In genomic region chr15:62784456-62785139, GRCm38 (mm10) we compare ENCODE assay signal across 26 mouse cellular contexts.
"Had no signal": no experiment of that assay in that cellular context is flagged by ENCODE, and none has a peak within 500 bp of the region (broad histone marks: within the 10 kb centered on the region; RNA-seq: fewer than 3 reads in every experiment).

No protein-coding gene starts in this region.

- H3K4me2 ChIP-seq: heart, embryonic 12.5 days; hindbrain, embryonic 12.5 days; hindbrain, embryonic 14.5 days; intestine, embryonic 15.5 days; limb, embryonic 13.5 days; limb, embryonic 15.5 days; liver, embryonic 12.5 days had no signal

- H3K27ac ChIP-seq: heart, embryonic 10.5 days; hindbrain, embryonic 10.5 days; hindbrain, embryonic 12.5 days; hindbrain, embryonic 14.5 days; intestine, embryonic 15.5 days; layer of hippocampus, adult 2 months; limb, embryonic 13.5 days; limb, embryonic 15.5 days; liver, embryonic 12.5 days; liver, embryonic 14.5 days had no signal

- H3K9ac ChIP-seq: heart, embryonic 12.5 days; hindbrain, embryonic 12.5 days; hindbrain, embryonic 14.5 days; intestine, embryonic 15.5 days; limb, embryonic 13.5 days; limb, embryonic 15.5 days; liver, embryonic 12.5 days; liver, embryonic 14.5 days had no signal

- ATAC-seq: hindbrain, embryonic 16.5 days; inflammation-experienced regulatory T-cells, adult 6 months; intestine, embryonic 15.5 days; intestine, postnatal 0 days; liver, embryonic 12.5 days had no signal

- H3K27me3 ChIP-seq: heart, embryonic 12.5 days; hindbrain, embryonic 12.5 days; intestine, embryonic 15.5 days; limb, embryonic 13.5 days; limb, embryonic 15.5 days; liver, embryonic 12.5 days had no signal

- H3K4me1 ChIP-seq: heart, embryonic 10.5 days; heart, embryonic 12.5 days; hindbrain, embryonic 10.5 days; hindbrain, embryonic 12.5 days; intestine, embryonic 15.5 days; limb, embryonic 15.5 days; liver, embryonic 12.5 days had no signal

- H3K9me3 ChIP-seq: heart, embryonic 10.5 days; heart, embryonic 12.5 days; hindbrain, embryonic 10.5 days; hindbrain, embryonic 12.5 days; intestine, embryonic 15.5 days; limb, embryonic 13.5 days; limb, embryonic 15.5 days; liver, embryonic 12.5 days had no signal

- H3K36me3 ChIP-seq: heart, embryonic 10.5 days; heart, embryonic 12.5 days; hindbrain, embryonic 10.5 days; hindbrain, embryonic 12.5 days; intestine, embryonic 15.5 days; limb, embryonic 13.5 days; limb, embryonic 15.5 days; liver, embryonic 12.5 days had no signal

- DNase-seq: gastrocnemius, postnatal 14 days; heart, adult 18-20 months; heart, postnatal 10 days; heart, postnatal 4 days; kidney, adult 18-20 months; kidney, adult 8-10 months; kidney, postnatal 10 days; kidney, postnatal 25 days; kidney, postnatal 4 days; layer of hippocampus, adult 9-11 months; layer of hippocampus, postnatal 36 days; left cerebral cortex, postnatal 4 days had no signal

- H3K4me3 ChIP-seq: heart, embryonic 10.5 days; heart, embryonic 12.5 days; hindbrain, embryonic 10.5 days; hindbrain, embryonic 12.5 days; intestine, embryonic 15.5 days; layer of hippocampus, adult 2 months; limb, embryonic 13.5 days; limb, embryonic 15.5 days; liver, embryonic 12.5 days had no signal
